Mouse (Mus musculus) G1E (cell line): ENCODE results near the gene Lefty2.

Source experiments
- CTCF ChIP-seq: IDR thresholded peaks from 2 replicates; pipeline ENCODE4 v1.5.1; 2012; ENCODE audit warnings: low read depth, low read length, inconsistent platforms, mixed read lengths
- GATA2 ChIP-seq: IDR thresholded peaks from 2 replicates; pipeline ENCODE4 v1.6.1; 2012; ENCODE audit warnings: low read depth, low read length, inconsistent platforms, borderline replicate concordance
- POLR2AphosphoS5 ChIP-seq: IDR thresholded peaks from 2 replicates; pipeline ENCODE4 v1.6.1; 2012; ENCODE audit warnings: low read depth, low read length, inconsistent platforms; ENCODE audit not compliant: insufficient replicate concordance
- TAL1 ChIP-seq: conservative IDR thresholded peaks from 2 replicates; pipeline ENCODE4 v1.6.1; 2012; ENCODE audit warnings: low read depth, low read length, inconsistent platforms, mixed read lengths

DNA sequence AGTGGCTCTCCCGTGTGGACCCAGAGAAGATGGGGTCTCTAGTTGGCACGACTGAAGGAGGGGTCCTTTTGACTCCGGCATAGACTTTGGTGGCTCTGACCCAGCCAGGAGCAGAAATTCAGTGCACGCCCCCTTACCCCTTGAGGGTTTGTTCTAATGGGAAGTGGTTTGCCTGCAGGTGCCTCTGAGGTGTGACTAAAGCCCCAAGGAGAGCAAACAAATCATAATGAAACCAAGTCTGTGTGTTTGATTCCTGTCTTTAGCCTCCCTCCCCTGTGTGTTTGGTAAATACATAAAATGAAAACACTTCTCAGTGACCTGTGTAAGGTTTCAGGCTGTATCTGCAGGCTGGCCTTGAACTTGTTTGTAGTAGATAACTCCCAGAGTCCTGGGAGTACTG is 33.4 kb downstream of the Lefty2 start:
- TF ChIP-seq CTCF (no peak), GATA2 (no peak), POLR2AphosphoS5 (no peak), TAL1 (no peak)
